Mouse (Mus musculus) gastrocnemius, adult 8-10 months (tissue): ENCODE results near the gene Hist1h1d. TPM values are rescaled to one million over a fixed set of nuclear protein-coding genes. Genes with fewer than 3 reads are reported as not detected.
"Not testable (repeated sequence)": the region's sequence is repeated elsewhere in the genome, so short reads cannot be mapped to it uniquely, and the experiment has no call there.

Source experiments
- DNase-seq, 2 experiments: peaks; one replicate each; pipeline ENCODE4 v3.0.0; 2022; ENCODE audit warnings: low spot score in 2 of 2
- total RNA-seq, 4 experiments: library from RNA; stranded (reverse); gene quantifications; 2 replicates each; pipeline ENCODE4 v1.2.4; 2022

Hist1h1d gene
- total RNA-seq, 4 experiments from 2014 or later = 0.87 to 1.3 (median 1.3) TPM

- DNase-seq = no peak
Measured at GRCm38 (mm10) chr13:23546694-23547093, 6.4 kb upstream of the Hist1h1d start.

GRCm38 (mm10) chr13:23550761-23551145, 2.3 kb upstream of the Hist1h1d start:
- DNase-seq = no peak

- DNase-seq = peak in 1 of 2 experiments; percentile 52
Measured at GRCm38 (mm10) chr13:23551146-23551834, 1.8 kb upstream of the Hist1h1d start, which contains the start of gene Hist1h4f. Gene Hist1h4f, minus strand, starts transcription at chr13:23551648.

GRCm38 (mm10) chr13:23551931-23552914, 839 bp upstream of the Hist1h1d start:
- DNase-seq = no peak

- no peak for DNase-seq
Measured at GRCm38 (mm10) chr13:23554393-23554792, 1.3 kb downstream of the Hist1h1d start.

- peak in 1 of 2 experiments; percentile 43 for DNase-seq
Measured at GRCm38 (mm10) chr13:23554925-23555838, 2.1 kb downstream of the Hist1h1d start.

- no peak for DNase-seq
Measured at GRCm38 (mm10) chr13:23555839-23556416, 2.9 kb downstream of the Hist1h1d start.

GRCm38 (mm10) chr13:23556906-23557305, 3.8 kb downstream of the Hist1h1d start:
- no peak for DNase-seq

GRCm38 (mm10) chr13:23560699-23561098, 7.6 kb downstream of the Hist1h1d start:
- DNase-seq = not testable (repeated sequence)

GRCm38 (mm10) chr13:23561531-23561882, 8.4 kb downstream of the Hist1h1d start:
- DNase-seq = not testable (repeated sequence)

GRCm38 (mm10) chr13:23561883-23562659, 9.0 kb downstream of the Hist1h1d start, which contains the start of gene Hist1h3e:
Gene Hist1h3e, minus strand, starts transcription at chr13:23562369.
- peak; percentile 84 to 88 for DNase-seq

- DNase-seq = no peak
Measured at GRCm38 (mm10) chr13:23562699-23563462, 9.8 kb downstream of the Hist1h1d start.

- DNase-seq = no peak
Measured at GRCm38 (mm10) chr13:23564482-23564881, 11.4 kb downstream of the Hist1h1d start.

GRCm38 (mm10) chr13:23570261-23571021, 17.4 kb downstream of the Hist1h1d start:
- not testable (repeated sequence) for DNase-seq

- no peak for DNase-seq
Measured at GRCm38 (mm10) chr13:23571022-23571503, 18.0 kb downstream of the Hist1h1d start, which contains the start of the genes Hist1h2ae and Hist1h2bg. Gene Hist1h2ae, minus strand, starts transcription at chr13:23571220. Gene Hist1h2bg, plus strand, starts transcription at chr13:23571396.

GRCm38 (mm10) chr13:23571504-23572217, 18.6 kb downstream of the Hist1h1d start:
- DNase-seq = not testable (repeated sequence)
